Mouse (Mus musculus): Measurements from ENCODE around the gene Cdc37.

GRCm38 (mm10) chr9:21093423-21093822, 56.4 kb downstream of the Cdc37 start:
- no peak for TF ChIP-seq CTCF (IDR thresholded peaks at IDR 0.05; ENCODE audit: low read depth, low read length)
- no peak for TF ChIP-seq POLR2A (IDR thresholded peaks at IDR 0.05; ENCODE audit: borderline replicate concordance, low read depth, low read length)

All from bone marrow macrophage, adult 2 months (primary cell).